Comparison of ENCODE assay signal across 8 mouse cellular contexts in the genomic region with DNA sequence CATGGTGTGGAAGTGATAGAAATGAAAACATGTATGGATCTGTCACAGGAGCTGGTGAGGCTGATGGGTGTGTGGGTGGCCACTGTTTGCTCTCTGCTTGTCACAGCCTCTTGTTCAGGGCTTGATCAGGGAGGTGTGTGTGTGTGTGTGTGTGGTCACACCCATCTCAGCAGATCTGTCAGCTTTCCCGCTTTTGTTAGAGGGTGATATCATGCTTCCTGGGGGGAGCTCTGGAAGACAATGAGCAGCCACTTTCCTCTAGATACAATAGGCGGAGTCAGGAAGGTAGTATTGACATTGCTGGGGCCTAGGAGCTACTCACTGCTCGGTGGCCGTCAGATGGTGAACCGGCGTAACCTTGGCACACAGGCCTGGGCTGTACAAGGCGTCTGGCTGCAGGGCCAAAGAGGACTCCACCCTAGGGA. TPM values are rescaled to one million over a fixed set of nuclear protein-coding genes. Genes with fewer than 3 reads are reported as not detected.
DNase-seq lines count a peak whose midpoint lies in the region; ATAC-seq lines count a peak whose summit lies in the region.

No protein-coding gene starts in this region.

- H3K4me2 ChIP-seq in kidney, embryonic 15.5 days: no peak overlapping the region
- no peak overlapping the region for H3K4me2 ChIP-seq in forebrain, embryonic 15.5 days (replicated peaks)

- ATAC-seq in kidney, embryonic 15.5 days (replicated peaks; ENCODE audit: low FRiP score): peak; percentile 56; the same call in 1 of the 2 replicates
- ATAC-seq in forebrain, embryonic 15.5 days (replicated peaks): no peak

- peak; percentile 59 to 68 for DNase-seq in adrenal gland, adult (ENCODE audit: inconsistent age in 2 of 2, low spot score in 1 of 2)
- no peak for DNase-seq in adrenal gland, postnatal 4 days (ENCODE audit: low spot score in 2 of 2)
- DNase-seq in heart, adult 11 months: peak; percentile 100
- DNase-seq in lung, postnatal 14 days: peak; percentile 68
- no peak for DNase-seq in thymus, adult 18-20 months
- no peak for DNase-seq in left cerebral cortex, adult 18-20 months (ENCODE audit: low spot score in 2 of 2)

- no peaks in the 10 kb centered on the region for H3K4me1 ChIP-seq in kidney, embryonic 15.5 days
- H3K4me1 ChIP-seq in forebrain, embryonic 15.5 days: no peaks in the 10 kb centered on the region

- peak overlapping the region; percentile 52 for H3K27ac ChIP-seq in kidney, embryonic 15.5 days
- no peak overlapping the region for H3K27ac ChIP-seq in forebrain, embryonic 15.5 days (replicated peaks)

- H3K9ac ChIP-seq in kidney, embryonic 15.5 days: no peak overlapping the region
- H3K9ac ChIP-seq in forebrain, embryonic 15.5 days (replicated peaks): no peak overlapping the region

- H3K4me3 ChIP-seq in kidney, embryonic 15.5 days (replicated peaks): no peak overlapping the region
- no peak overlapping the region for H3K4me3 ChIP-seq in forebrain, embryonic 15.5 days

- no peaks in the 10 kb centered on the region for H3K36me3 ChIP-seq in kidney, embryonic 15.5 days
- no peaks in the 10 kb centered on the region for H3K36me3 ChIP-seq in forebrain, embryonic 15.5 days

- no peaks in the 10 kb centered on the region for H3K9me3 ChIP-seq in kidney, embryonic 15.5 days (replicated peaks)
- H3K9me3 ChIP-seq in forebrain, embryonic 15.5 days: no peaks in the 10 kb centered on the region

- WGBS in kidney, embryonic 15.5 days: 50% methylated on average over 7 of the region's 7 CpGs
- WGBS in forebrain, embryonic 15.5 days: 64% methylated on average over 7 of the region's 7 CpGs

- H3K27me3 ChIP-seq in kidney, embryonic 15.5 days: no peaks in the 10 kb centered on the region
- H3K27me3 ChIP-seq in forebrain, embryonic 15.5 days: no peaks in the 10 kb centered on the region

RNA-seq across cellular contexts. Expression of gene Tek, which starts 7.3 kb away (rescaled TPM):
- 10 to 100 TPM; 42.1 to 44.8 TPM for total RNA-seq in adrenal gland, postnatal 4 days (2021)
- polyA plus RNA-seq in kidney, embryonic 15.5 days (2015; fragmentation: Nextera tagmentation; extraction: Ambion mirVana): 33.0 and 34.1 TPM in 2 replicates
- 7.0 and 7.6 TPM in 2 replicates for polyA plus RNA-seq in forebrain, embryonic 15.5 days (2015; fragmentation: Nextera tagmentation; extraction: Ambion mirVana)
- 10 to 100 TPM in 1 of 2 experiments, 1 to 10 TPM in 1; 7.8 to 10.2 TPM for total RNA-seq in left cerebral cortex, adult 18-20 months (2021)

Comparison
In these comparisons a context has a peak if more than half of its experiments do, and no peak if none do; other contexts are left out.
1. DNase-seq: peak in adrenal gland, adult (2 of 2), heart, adult 11 months (single experiment) and lung, postnatal 14 days (single experiment); none in adrenal gland, postnatal 4 days (0 of 2), thymus, adult 18-20 months (0 of 2) and left cerebral cortex, adult 18-20 months (0 of 2).